Mouse (Mus musculus) brown adipose tissue, adult 24 weeks (tissue): ENCODE results near the gene Slc27a1. TPM values are rescaled to one million over a fixed set of nuclear protein-coding genes. Genes with fewer than 3 reads are reported as not detected.

Experiments used
- H3K27ac ChIP-seq: fragments of 200-500 bp; replicated peaks from 2 replicates; pipeline ENCODE4 v1.5.1; 2012; ENCODE audit warnings: low read depth, mild to moderate bottlenecking, low read length
- H3K4me1 ChIP-seq: fragments of 200-500 bp; 2 replicates; pipeline ENCODE4 v1.6.1; 2012; ENCODE audit warnings: low read length, mixed read lengths; ENCODE audit not compliant: control insufficient read depth, insufficient read depth, insufficient read length
- H3K4me3 ChIP-seq: fragments of 200-500 bp; 2 replicates; pipeline ENCODE4 v1.5.1; 2012; ENCODE audit warnings: low read depth, mild to moderate bottlenecking, low read length, moderate library complexity; ENCODE audit not compliant: insufficient read depth
- polyA plus RNA-seq: library from polyadenylated mRNA; stranded (reverse); fragments of >200 nt; gene quantifications from 2 replicates; pipeline ENCODE4 v1.2.4, GENCODE M21; 2012; ENCODE audit not compliant: missing spikeins, insufficient read depth, insufficient read length

The Slc27a1 gene
- polyA plus RNA-seq, 1 experiment: 118 TPM

GRCm38 (mm10) chr8:71567587-71567986 is 1.1 kb upstream of the Slc27a1 start:
- H3K4me1 ChIP-seq: peaks cover 12% of the 10 kb centered on the region
- H3K4me3 ChIP-seq: no peak overlapping the region
- H3K27ac ChIP-seq: peak overlapping the region; percentile 90

GRCm38 (mm10) chr8:71568941-71569340 is 259 bp downstream of the Slc27a1 start:
- Histone ChIP-seq H3K4me3 (peak overlapping the region; percentile 75), H3K27ac (peak overlapping the region; percentile 88), H3K4me1 (peaks cover 12% of the 10 kb centered on the region)

- Histone ChIP-seq H3K4me3 (peak overlapping the region; percentile 75), H3K27ac (peak overlapping the region; percentile 88)
Measured at GRCm38 (mm10) chr8:71569366-71570290, 946 bp downstream of the Slc27a1 start.

GRCm38 (mm10) chr8:71570291-71570954 is 1.7 kb downstream of the Slc27a1 start:
- Histone ChIP-seq H3K4me1 (peaks cover 12% of the 10 kb centered on the region), H3K27ac (no peak overlapping the region), H3K4me3 (peak overlapping the region; percentile 75)

More at GRCm38 (mm10) chr8:71569366-71570290, 946 bp downstream of the Slc27a1 start:
- peaks cover 12% of the 10 kb centered on the region for H3K4me1 ChIP-seq

GRCm38 (mm10) chr8:71572077-71572476 is 3.4 kb downstream of the Slc27a1 start:
- Histone ChIP-seq H3K4me1 (peaks cover 12% of the 10 kb centered on the region), H3K27ac (no peak overlapping the region), H3K4me3 (no peak overlapping the region)

GRCm38 (mm10) chr8:71572847-71573633 is 4.4 kb downstream of the Slc27a1 start:
- peaks cover 4% of the 10 kb centered on the region; the same call in 1 of the 2 replicates for H3K4me1 ChIP-seq
- H3K4me3 ChIP-seq: no peak overlapping the region
- H3K27ac ChIP-seq: no peak overlapping the region

GRCm38 (mm10) chr8:71574426-71574825 is 5.7 kb downstream of the Slc27a1 start:
- Histone ChIP-seq H3K27ac (no peak overlapping the region), H3K4me1 (peaks cover 4% of the 10 kb centered on the region; the same call in 1 of the 2 replicates), H3K4me3 (no peak overlapping the region)

GRCm38 (mm10) chr8:71575020-71575419 is 6.3 kb downstream of the Slc27a1 start:
- Histone ChIP-seq H3K4me3 (no peak overlapping the region), H3K4me1 (peaks cover 4% of the 10 kb centered on the region; the same call in 1 of the 2 replicates), H3K27ac (no peak overlapping the region)

- no peak overlapping the region for H3K27ac ChIP-seq
Measured at GRCm38 (mm10) chr8:71577856-71578387, 9.2 kb downstream of the Slc27a1 start.

GRCm38 (mm10) chr8:71579009-71579408 is 10.3 kb downstream of the Slc27a1 start:
- H3K4me1 ChIP-seq: no peaks in the 10 kb centered on the region; the same call in 1 of the 2 replicates
- no peak overlapping the region for H3K4me3 ChIP-seq
- H3K27ac ChIP-seq: 0 out of 2 replicates have a peak overlapping the region, but pooled peaks have one; percentile 29

More at GRCm38 (mm10) chr8:71577856-71578387, 9.2 kb downstream of the Slc27a1 start:
- Histone ChIP-seq H3K4me1 (no peaks in the 10 kb centered on the region; the same call in 1 of the 2 replicates), H3K4me3 (no peak overlapping the region)

- Histone ChIP-seq H3K4me1 (no peaks in the 10 kb centered on the region; the same call in 1 of the 2 replicates), H3K4me3 (no peak overlapping the region), H3K27ac (0 out of 2 replicates have a peak overlapping the region, but pooled peaks have one; percentile 29)
Measured at GRCm38 (mm10) chr8:71579476-71579875, 10.8 kb downstream of the Slc27a1 start.

GRCm38 (mm10) chr8:71580201-71580600 is 11.5 kb downstream of the Slc27a1 start:
- Histone ChIP-seq H3K4me3 (no peak overlapping the region), H3K27ac (no peak overlapping the region), H3K4me1 (no peaks in the 10 kb centered on the region; the same call in 1 of the 2 replicates)

GRCm38 (mm10) chr8:71586891-71587290 is 18.2 kb downstream of the Slc27a1 start:
- no peak overlapping the region for H3K27ac ChIP-seq
- no peak overlapping the region for H3K4me3 ChIP-seq
- peaks cover 2% of the 10 kb centered on the region; the same call in 1 of the 2 replicates for H3K4me1 ChIP-seq

- Histone ChIP-seq H3K4me3 (no peak overlapping the region), H3K27ac (no peak overlapping the region), H3K4me1 (peaks cover 9% of the 10 kb centered on the region)
Measured at GRCm38 (mm10) chr8:71588762-71589161, 20.1 kb downstream of the Slc27a1 start.
